Mouse (Mus musculus) urinary bladder, adult 2 months (tissue): ENCODE data around the gene Pfdn5. TPM values are rescaled to one million over a fixed set of nuclear protein-coding genes. Genes with fewer than 3 reads are reported as not detected.

Experiments used
- DNase-seq: peaks from one replicate; pipeline ENCODE4 v3.0.0; 2022; ENCODE audit warnings: low spot score
- polyA plus RNA-seq: library from polyadenylated mRNA; depleted of rRNA; stranded (reverse); fragments of >200 nt; gene quantifications from 2 replicates; pipeline ENCODE4 v1.2.3, GENCODE M21; 2012; rRNA removed

Pfdn5 gene
- polyA plus RNA-seq, 1 experiment = 396 TPM

GRCm38 (mm10) chr15:102376453-102377162 is 50.7 kb downstream of the Pfdn5 start:
- no peak for DNase-seq

- DNase-seq = peak; percentile 65
These were observed 51.2 kb downstream of the Pfdn5 start for GRCm38 (mm10) chr15:102377163-102377543.

- no peak for DNase-seq
These were observed 51.9 kb downstream of the Pfdn5 start for GRCm38 (mm10) chr15:102377810-102378262.

Other genes starting within 250 kb of the Pfdn5 start
- gene Tns2, start 225.7 kb upstream of the Pfdn5 start, polyA plus RNA-seq = 69.2 and 107 TPM in 2 replicates
- 43.7 and 50.0 TPM in 2 replicates for gene Spryd3, start 189.9 kb upstream of the Pfdn5 start, polyA plus RNA-seq
- gene Igfbp6, start 181.8 kb upstream of the Pfdn5 start, polyA plus RNA-seq = 260 TPM in 2 replicates
- 0.59 and 0.89 TPM in 2 replicates for gene Soat2, start 175.6 kb upstream of the Pfdn5 start, polyA plus RNA-seq
- 62.9 and 67.8 TPM in 2 replicates for gene Zfp740, start 122.9 kb upstream of the Pfdn5 start, polyA plus RNA-seq
- 92.4 and 102 TPM in 2 replicates for gene Csad, start 121.4 kb upstream of the Pfdn5 start, polyA plus RNA-seq
- gene Itgb7, start 94.2 kb upstream of the Pfdn5 start, polyA plus RNA-seq = 7.0 and 13.2 TPM in 2 replicates
- gene Rarg, start 68.6 kb upstream of the Pfdn5 start, polyA plus RNA-seq = 72.2 and 76.7 TPM in 2 replicates
- 0.56 and 0.59 TPM in 2 replicates for gene Gm9918, start 55.6 kb upstream of the Pfdn5 start, polyA plus RNA-seq
- 62.6 and 64.4 TPM in 2 replicates for gene Mfsd5, start 46.7 kb upstream of the Pfdn5 start, polyA plus RNA-seq
- 1.7 and 1.9 TPM in 2 replicates for gene Espl1, start 29.9 kb upstream of the Pfdn5 start, polyA plus RNA-seq
- 54.1 and 59.1 TPM in 2 replicates for gene Myg1, start 5.6 kb downstream of the Pfdn5 start, polyA plus RNA-seq
- 19.1 and 21.4 TPM in 2 replicates for gene Aaas, start 24.7 kb downstream of the Pfdn5 start, polyA plus RNA-seq
- 0.15 and 0.21 TPM in 2 replicates for gene Sp7, start 41.1 kb downstream of the Pfdn5 start, polyA plus RNA-seq
- 19.1 and 24.2 TPM in 2 replicates for gene Sp1, start 80.0 kb downstream of the Pfdn5 start, polyA plus RNA-seq
- 0.53 and 0.62 TPM in 2 replicates for gene Amhr2, start 119.3 kb downstream of the Pfdn5 start, polyA plus RNA-seq
- 145 and 166 TPM in 2 replicates for gene Prr13, start 132.9 kb downstream of the Pfdn5 start, polyA plus RNA-seq
- 328 and 432 TPM in 2 replicates for gene Pcbp2, start 144.4 kb downstream of the Pfdn5 start, polyA plus RNA-seq
- gene Gm10337, start 177.6 kb downstream of the Pfdn5 start, polyA plus RNA-seq = not detected in 2 replicates
- gene Map3k12, start 190.9 kb downstream of the Pfdn5 start, polyA plus RNA-seq = 13.1 and 13.7 TPM in 2 replicates
- 55.0 and 72.5 TPM in 2 replicates for gene Tarbp2, start 192.1 kb downstream of the Pfdn5 start, polyA plus RNA-seq
- 8.1 and 8.2 TPM in 2 replicates for gene Npff, start 198.8 kb downstream of the Pfdn5 start, polyA plus RNA-seq